Mouse (Mus musculus): ENCODE results near the gene Sys1. TPM values are rescaled to one million over a fixed set of nuclear protein-coding genes. Genes with fewer than 3 reads are reported as not detected.

Sys1 gene
- 99.5 and 102 TPM in 2 replicates for polyA plus RNA-seq (2021; fragmentation: Nextera tagmentation)
- long read RNA-seq, experiment 1, transcript Sys1-204 (6 exons, 1,618 nt) = minor isoform, 5 of 103 reads
- long read RNA-seq, experiment 1, transcript Sys1-201 (4 exons, 1,606 nt) = major isoform, 75 of 103 reads
- long read RNA-seq, experiment 1, partial matches to known transcripts = 9 of 103 reads
- long read RNA-seq, experiment 1, other reads (novel, unspliced or antisense) = 13 of 103 reads
- long read RNA-seq, experiment 2, transcript Sys1-201 (4 exons, 1,606 nt) = major isoform, 136 of 185 reads
- long read RNA-seq, experiment 2, partial matches to known transcripts = 37 of 185 reads
- long read RNA-seq, experiment 2, other reads (novel, unspliced or antisense) = 9 of 185 reads

DNA sequence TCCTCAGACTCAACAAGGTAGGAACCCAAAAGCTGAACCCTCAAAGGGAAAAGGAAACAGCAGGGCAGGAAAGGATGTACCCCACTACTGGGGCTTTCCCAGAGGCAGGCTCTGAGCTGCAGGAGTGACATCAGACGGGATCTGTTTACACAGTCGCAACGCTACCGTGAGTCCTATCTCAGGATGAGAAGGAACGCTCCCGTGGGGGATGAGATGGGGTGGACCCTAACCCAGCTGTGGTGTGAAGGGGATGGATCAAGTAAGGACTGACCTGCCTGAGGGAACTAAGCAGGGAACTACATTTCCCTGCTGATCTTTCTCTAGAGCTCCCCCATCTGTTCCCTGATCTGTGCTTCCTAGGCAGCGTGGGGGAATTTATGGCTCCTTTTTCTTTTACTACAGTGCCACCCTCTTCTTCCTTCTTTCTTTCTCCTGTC lies at the start of gene Sys1:
Gene Sys1, plus strand, starts transcription at position 101 of the 437 bp plus-strand sequence.

DNA sequence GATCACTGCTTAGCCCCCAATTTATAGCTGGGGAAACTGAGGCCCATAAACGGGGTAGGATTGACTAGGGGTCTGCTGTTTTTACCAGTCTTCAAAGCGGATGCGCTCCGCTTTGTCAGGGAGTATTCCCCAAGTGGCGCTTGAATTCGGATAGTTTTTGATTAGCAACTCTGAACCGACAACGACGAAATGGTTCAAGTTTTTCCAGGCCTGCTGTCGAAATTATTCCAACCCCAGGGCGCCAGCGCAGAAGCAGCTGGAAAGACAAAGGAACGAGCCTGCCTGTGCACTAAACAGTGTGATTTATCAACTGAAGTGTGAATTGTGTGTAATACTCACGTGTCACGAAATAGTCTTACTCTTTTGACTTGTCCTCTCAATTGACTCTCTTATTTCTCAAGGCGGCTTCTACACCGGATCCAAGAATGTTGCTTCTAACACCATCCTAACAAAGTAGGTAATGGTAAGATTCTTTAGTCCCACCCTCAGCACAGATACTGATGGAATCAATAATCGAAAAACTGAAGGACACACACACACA lies 13.2 kb upstream of the Sys1 start, which contains the start of gene Sdc4:
Gene Sdc4, minus strand, starts transcription at position 428 of the 541 bp plus-strand sequence.

DNA sequence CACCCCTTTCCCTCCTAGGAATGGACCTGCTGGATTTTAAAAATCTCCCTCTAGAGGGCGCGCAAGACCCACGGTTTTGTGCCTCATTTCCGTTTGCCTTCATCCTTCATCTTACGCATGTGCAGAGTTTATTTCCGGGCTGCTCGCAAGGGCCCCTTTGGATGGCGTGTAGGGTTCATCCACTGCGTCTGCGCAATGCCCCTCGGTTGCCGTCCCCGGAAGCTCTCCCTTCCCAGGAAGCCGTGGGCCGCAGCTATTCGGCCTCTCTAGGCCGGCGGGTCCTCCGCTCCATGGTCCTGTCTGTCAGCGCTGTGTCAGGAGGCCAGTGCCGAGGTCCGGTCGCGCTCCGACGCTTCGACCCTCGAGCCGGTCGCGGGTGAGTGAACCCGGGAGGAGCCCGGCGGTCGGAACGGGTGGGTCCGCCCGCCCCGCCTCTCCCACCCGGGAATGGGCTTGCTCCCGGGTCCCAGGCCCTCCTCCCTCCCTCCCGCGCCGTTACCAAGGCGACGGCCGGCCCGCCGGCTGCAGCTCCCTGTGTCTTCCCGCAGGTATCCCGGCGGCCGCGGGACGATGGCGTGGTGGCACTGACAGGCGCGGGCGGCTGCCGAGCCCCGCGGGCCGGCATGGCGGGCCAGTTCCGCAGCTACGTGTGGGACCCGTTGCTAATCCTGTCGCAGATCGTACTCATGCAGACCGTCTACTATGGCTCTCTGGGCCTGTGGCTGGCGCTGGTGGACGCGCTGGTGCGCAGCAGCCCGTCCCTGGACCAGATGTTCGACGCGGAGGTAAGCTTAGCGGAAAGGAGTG lies 4.2 kb downstream of the Sys1 start, which contains the start of gene Gm20458:
Gene Gm20458, plus strand, starts transcription at position 223 of the 807 bp plus-strand sequence.

GRCm38 (mm10) chr2:164473624-164474023 lies 16.9 kb downstream of the Sys1 start, which contains the start of gene Trp53tg5:
Trp53tg5 (minus strand) TSS chr2:164473724.

DNA sequence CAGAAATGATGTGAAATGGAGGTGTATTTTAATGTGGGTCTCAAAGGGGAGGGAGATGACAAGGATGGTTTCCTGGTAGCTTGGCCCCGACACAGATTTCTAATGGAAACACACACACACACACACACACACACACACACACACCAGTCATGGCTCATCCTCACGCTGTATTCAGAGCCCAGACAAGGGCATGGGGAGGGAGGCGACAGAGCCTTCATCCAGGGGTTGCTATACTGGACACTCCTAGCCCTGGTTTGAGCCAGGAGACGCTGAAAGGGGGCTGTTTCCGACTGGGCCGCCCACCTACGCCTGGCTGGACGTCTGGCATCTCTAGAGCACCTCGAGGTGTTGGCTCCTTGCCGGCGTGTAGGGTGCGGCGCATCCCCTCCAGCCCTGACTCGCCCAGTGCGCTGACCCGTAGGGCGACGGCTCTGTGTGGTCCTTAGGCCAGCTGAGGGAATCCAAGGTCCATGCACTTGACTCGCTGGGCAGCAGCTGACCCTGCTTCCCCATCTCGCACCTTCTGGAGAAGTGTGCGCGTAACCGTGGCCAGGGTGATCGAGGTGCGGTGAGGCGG lies 29.0 kb downstream of the Sys1 start, which contains the start of gene Dbndd2:
Gene Dbndd2, plus strand, starts transcription at position 426 of the 577 bp plus-strand sequence.

GRCm38 (mm10) chr2:164496847-164497690 lies 40.3 kb downstream of the Sys1 start, which contains the start of gene Pigt:
Pigt (plus strand) TSS chr2:164497520.

Other genes with a start within 250 kb of the Sys1 start
- gene Wfdc15b, start 235.3 kb upstream of the Sys1 start, polyA plus RNA-seq (2021; fragmentation: Nextera tagmentation) = not detected in 2 replicates
- not detected in 2 replicates for gene Svs2, start 218.5 kb upstream of the Sys1 start, polyA plus RNA-seq (2021; fragmentation: Nextera tagmentation)
- gene Svs3b, start 200.3 kb upstream of the Sys1 start, polyA plus RNA-seq (2021; fragmentation: Nextera tagmentation) = not detected in 2 replicates
- not detected in 2 replicates for gene Svs4, start 178.5 kb upstream of the Sys1 start, polyA plus RNA-seq (2021; fragmentation: Nextera tagmentation)
- not detected in 2 replicates for gene Svs3a, start 167.7 kb upstream of the Sys1 start, polyA plus RNA-seq (2021; fragmentation: Nextera tagmentation)
- not detected in 2 replicates for gene Svs6, start 140.2 kb upstream of the Sys1 start, polyA plus RNA-seq (2021; fragmentation: Nextera tagmentation)
- gene Svs5, start 124.2 kb upstream of the Sys1 start, polyA plus RNA-seq (2021; fragmentation: Nextera tagmentation) = not detected in 2 replicates
- gene Slpi, start 67.9 kb upstream of the Sys1 start, polyA plus RNA-seq (2021; fragmentation: Nextera tagmentation) = 0.40 TPM in 1 of 2 replicates, not detected in the other
- gene Rbpjl, start 53.8 kb upstream of the Sys1 start, polyA plus RNA-seq (2021; fragmentation: Nextera tagmentation) = 0.16 and 0.23 TPM in 2 replicates
- gene Matn4, start 51.8 kb upstream of the Sys1 start, polyA plus RNA-seq (2021; fragmentation: Nextera tagmentation) = 3.8 and 3.9 TPM in 2 replicates
- 156 and 202 TPM in 2 replicates for gene Sdc4, start 13.1 kb upstream of the Sys1 start, polyA plus RNA-seq (2021; fragmentation: Nextera tagmentation)
- gene Gm20458, start 4.0 kb downstream of the Sys1 start, polyA plus RNA-seq (2021; fragmentation: Nextera tagmentation) = 4.3 and 26.7 TPM in 2 replicates
- gene Trp53tg5, start 16.8 kb downstream of the Sys1 start, polyA plus RNA-seq (2021; fragmentation: Nextera tagmentation) = not detected in 2 replicates
- gene Dbndd2, start 29.1 kb downstream of the Sys1 start, polyA plus RNA-seq (2021; fragmentation: Nextera tagmentation) = 233 and 239 TPM in 2 replicates
- gene Pigt, start 40.6 kb downstream of the Sys1 start, polyA plus RNA-seq (2021; fragmentation: Nextera tagmentation) = 43.3 and 44.2 TPM in 2 replicates
- 0.25 and 0.31 TPM in 2 replicates for gene Wfdc2, start 105.4 kb downstream of the Sys1 start, polyA plus RNA-seq (2021; fragmentation: Nextera tagmentation)
- gene Spint3, start 116.5 kb downstream of the Sys1 start, polyA plus RNA-seq (2021; fragmentation: Nextera tagmentation) = not detected in 2 replicates
- not detected in 2 replicates for gene Wfdc6a, start 128.5 kb downstream of the Sys1 start, polyA plus RNA-seq (2021; fragmentation: Nextera tagmentation)
- not detected in 2 replicates for gene Eppin, start 136.6 kb downstream of the Sys1 start, polyA plus RNA-seq (2021; fragmentation: Nextera tagmentation)
- gene Wfdc6b, start 156.6 kb downstream of the Sys1 start, polyA plus RNA-seq (2021; fragmentation: Nextera tagmentation) = not detected in 2 replicates
- not detected in 2 replicates for gene Wfdc8, start 156.7 kb downstream of the Sys1 start, polyA plus RNA-seq (2021; fragmentation: Nextera tagmentation)
- not detected in 2 replicates for gene Wfdc16, start 181.8 kb downstream of the Sys1 start, polyA plus RNA-seq (2021; fragmentation: Nextera tagmentation)
- gene Wfdc10, start 199.1 kb downstream of the Sys1 start, polyA plus RNA-seq (2021; fragmentation: Nextera tagmentation) = not detected in 2 replicates
- not detected in 2 replicates for gene Wfdc9, start 199.6 kb downstream of the Sys1 start, polyA plus RNA-seq (2021; fragmentation: Nextera tagmentation)
- gene Wfdc11, start 217.1 kb downstream of the Sys1 start, polyA plus RNA-seq (2021; fragmentation: Nextera tagmentation) = not detected in 2 replicates
- gene Wfdc13, start 228.1 kb downstream of the Sys1 start, polyA plus RNA-seq (2021; fragmentation: Nextera tagmentation) = not detected in 2 replicates
- gene Spint4, start 241.5 kb downstream of the Sys1 start, polyA plus RNA-seq (2021; fragmentation: Nextera tagmentation) = not detected in 2 replicates